ENCODE assay signal across 9 mouse cellular contexts in the genomic region with DNA sequence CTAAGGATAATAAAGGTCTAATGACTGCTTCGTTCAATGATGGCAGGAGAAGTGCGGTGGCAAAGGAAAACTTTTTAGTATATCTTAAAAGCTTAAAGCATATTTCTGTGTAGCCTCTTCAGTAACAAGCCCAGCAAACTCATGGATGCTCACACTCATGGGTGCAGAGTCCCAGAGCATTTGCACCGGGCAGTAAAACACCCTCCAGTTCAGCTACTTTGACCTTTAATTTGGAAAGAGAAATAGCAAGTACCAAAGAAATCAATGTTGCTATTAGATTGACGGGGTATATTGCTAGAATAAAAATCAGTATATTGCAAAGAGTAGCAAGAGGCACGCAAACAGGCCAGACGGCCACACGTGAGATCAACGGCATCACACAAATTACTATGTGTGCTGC. TPM values are rescaled to one million over a fixed set of nuclear protein-coding genes. Genes with fewer than 3 reads are reported as not detected.
A peak's percentile ranks its signal among the peaks of the same experiment; 100 is the strongest.
DNase-seq lines count a peak whose midpoint lies in the region; ATAC-seq and TF ChIP-seq lines count a peak whose summit lies in the region.
"Had no signal": no experiment of that assay in that cellular context is flagged by ENCODE, and none has a peak within 500 bp of the region (broad histone marks: within the 10 kb centered on the region; RNA-seq: fewer than 3 reads in every experiment).

No protein-coding gene starts in this region.

- intact Hi-C loops in heart, postnatal 25 days (cut with DNase I) = loop anchor here (2.0 to 5.0 kb wide), 2 partner anchors 15 to 47 kb away; a partner anchor contains a TSS

- no peaks in the 10 kb centered on the region for H3K9me3 ChIP-seq in heart, embryonic 11.5 days (replicated peaks; ENCODE audit: control insufficient read depth, low read length)
- no peaks in the 10 kb centered on the region for H3K9me3 ChIP-seq in lung, embryonic 16.5 days (ENCODE audit: control insufficient read depth, low read length)

- H3K4me2 ChIP-seq in heart, embryonic 11.5 days = no peak overlapping the region
- H3K4me2 ChIP-seq in lung, embryonic 16.5 days (ENCODE audit: low read depth, low read length) = no peak overlapping the region

- ATAC-seq in heart, embryonic 11.5 days (replicated peaks; ENCODE audit: insufficient number of reproducible peaks, low FRiP score, low TSS enrichment) = no peak
- ATAC-seq in lung, embryonic 16.5 days (ENCODE audit: low read depth) = no peak
- ATAC-seq: activated CD4-positive, CD25-positive, alpha-beta regulatory T cell, adult 4 months had no signal

- no peak overlapping the region for H3K4me3 ChIP-seq in heart, embryonic 11.5 days (ENCODE audit: low read depth, low read length)
- no peak overlapping the region for H3K4me3 ChIP-seq in lung, embryonic 16.5 days (ENCODE audit: low read length)
- no peak overlapping the region for H3K4me3 ChIP-seq in small intestine, adult 2 months (ENCODE audit: low read depth, low read length)

- 91% methylated on average over 8 of the region's 8 CpGs for WGBS in heart, embryonic 11.5 days (ENCODE audit: insufficient replicate concordance)
- WGBS in lung, embryonic 16.5 days = 88% methylated on average over 8 of the region's 8 CpGs
- WGBS in small intestine, adult 2 months = 59% methylated on average over 8 of the region's 8 CpGs

- DNase-seq in heart, postnatal 25 days (ENCODE audit: low spot score) = no peak
- DNase-seq in kidney, adult 18-20 months = peak; percentile 22
- no peak for DNase-seq in kidney, postnatal 4 days
- no peak for DNase-seq in lung, postnatal 36 days
- no peak for DNase-seq in right cerebral cortex, postnatal 10 days (ENCODE audit: low spot score in 2 of 2)

- peak overlapping the region; percentile 84 for H3K27ac ChIP-seq in heart, embryonic 11.5 days (ENCODE audit: low read depth, low read length)
- H3K27ac ChIP-seq in lung, embryonic 16.5 days (ENCODE audit: low read length) = peak overlapping the region; percentile 97
- peak overlapping the region; percentile 43 for H3K27ac ChIP-seq in small intestine, adult 2 months (ENCODE audit: insufficient read depth, low read depth, low read length)

- peaks cover 1% of the 10 kb centered on the region for H3K36me3 ChIP-seq in heart, embryonic 11.5 days (ENCODE audit: control insufficient read depth, insufficient read depth, low read length)
- peaks cover 3% of the 10 kb centered on the region; the same call in 1 of the 2 replicates for H3K36me3 ChIP-seq in lung, embryonic 16.5 days (ENCODE audit: control insufficient read depth, insufficient read depth, low read length)
- peaks cover 9% of the 10 kb centered on the region for H3K36me3 ChIP-seq in small intestine, adult 2 months (ENCODE audit: control insufficient read depth, insufficient read depth, low read length)

- no peak for TF ChIP-seq POLR2A in small intestine, adult 2 months (IDR thresholded peaks at IDR 0.05; ENCODE audit: low read depth, low read length)

- H3K9ac ChIP-seq in heart, embryonic 11.5 days (ENCODE audit: low read depth, low read length) = no peak overlapping the region
- H3K9ac ChIP-seq in lung, embryonic 16.5 days (ENCODE audit: low read length) = no peak overlapping the region

- no peak for TF ChIP-seq CTCF in small intestine, adult 2 months (IDR thresholded peaks at IDR 0.05; ENCODE audit: extremely low read depth, insufficient read length, insufficient replicate concordance, low read depth, low read length)

- no peaks in the 10 kb centered on the region for H3K27me3 ChIP-seq in heart, embryonic 11.5 days (ENCODE audit: control insufficient read depth, insufficient read depth, low read length)
- no peaks in the 10 kb centered on the region for H3K27me3 ChIP-seq in lung, embryonic 16.5 days (ENCODE audit: control insufficient read depth, insufficient read depth, low read depth, low read length)
- no peaks in the 10 kb centered on the region for H3K27me3 ChIP-seq in small intestine, adult 2 months (ENCODE audit: control insufficient read depth, insufficient read depth, low read length)

- H3K4me1 ChIP-seq in heart, embryonic 11.5 days (ENCODE audit: control insufficient read depth, insufficient read depth, low read length) = no peaks in the 10 kb centered on the region; the same call in 1 of the 2 replicates
- H3K4me1 ChIP-seq in lung, embryonic 16.5 days (replicated peaks; ENCODE audit: control insufficient read depth, insufficient read depth, low read length) = peaks cover 3% of the 10 kb centered on the region
- H3K4me1 ChIP-seq in small intestine, adult 2 months (ENCODE audit: control insufficient read depth, insufficient read depth, insufficient read length, low read length) = peaks cover 13% of the 10 kb centered on the region; the same call in 1 of the 2 replicates

RNA-seq across cellular contexts. Expression of a gene that starts 48.7 kb away (rescaled TPM):
- polyA plus RNA-seq in heart, embryonic 11.5 days (2014; fragmentation: Nextera tagmentation; extraction: Ambion mirVana) = 36.0 and 39.0 TPM in 2 replicates
- 100 to 1,000 TPM; 112 to 119 TPM for total RNA-seq in heart, postnatal 25 days (2021)
- 39.3 and 40.9 TPM in 2 replicates for polyA plus RNA-seq in lung, embryonic 16.5 days (2015; fragmentation: Nextera tagmentation; extraction: Ambion mirVana)
- polyA plus RNA-seq in small intestine, adult 2 months (2012; rRNA removed) = 6.4 and 12.8 TPM in 2 replicates

Comparison
In these comparisons a context has a peak if more than half of its experiments do, and no peak if none do; other contexts are left out.
1. H3K27ac ChIP-seq: peak in every context shown above with its lines; median percentile 97 in lung, embryonic 16.5 days; 84 in heart, embryonic 11.5 days; 43 in small intestine, adult 2 months.